Mouse (Mus musculus) thymus, adult 2 months (tissue): Measurements from ENCODE around the gene Abca17. TPM values are rescaled to one million over a fixed set of nuclear protein-coding genes. Genes with fewer than 3 reads are reported as not detected.

Source experiments
- DNase-seq: peaks from one replicate; pipeline ENCODE4 v3.0.0; 2021
- H3K27ac ChIP-seq: fragments of 200-500 bp; 2 replicates; pipeline ENCODE4 v1.5.1; 2012; ENCODE audit warnings: low read length, control low read depth; ENCODE audit not compliant: control insufficient read depth, insufficient read depth
- H3K27me3 ChIP-seq: fragments of 200-500 bp; 2 replicates; pipeline ENCODE4 v1.6.1; 2012; ENCODE audit warnings: mild to moderate bottlenecking, low read length, moderate library complexity, mixed read lengths; ENCODE audit not compliant: control insufficient read depth, insufficient read depth
- H3K36me3 ChIP-seq: fragments of 200-500 bp; 2 replicates; pipeline ENCODE4 v1.6.1; 2012; ENCODE audit warnings: mild to moderate bottlenecking, low read length, moderate library complexity; ENCODE audit not compliant: control insufficient read depth, insufficient read depth
- H3K4me1 ChIP-seq: fragments of 200-500 bp; replicated peaks from 2 replicates; pipeline ENCODE4 v1.6.1; 2012; ENCODE audit warnings: low read length; ENCODE audit not compliant: control insufficient read depth, insufficient read depth
- H3K4me3 ChIP-seq: fragments of 200-500 bp; 2 replicates; pipeline ENCODE4 v1.5.1; 2012; ENCODE audit warnings: mild to moderate bottlenecking, low read length, control low read depth, moderate library complexity; ENCODE audit not compliant: control insufficient read depth, insufficient read depth
- CTCF ChIP-seq: fragments of 200-500 bp; IDR thresholded peaks from 2 replicates; pipeline ENCODE4 v1.5.1; 2012; ENCODE audit warnings: mild to moderate bottlenecking, control low read depth, low read length, moderate library complexity, borderline replicate concordance; ENCODE audit not compliant: control insufficient read depth, poor library complexity, insufficient read depth; ENCODE audit errors: extremely low read depth
- POLR2A ChIP-seq: fragments of 200-500 bp; IDR thresholded peaks from 2 replicates; pipeline ENCODE4 v1.6.1; 2012; ENCODE audit warnings: mild to moderate bottlenecking, low read length, control low read depth, moderate library complexity; ENCODE audit not compliant: control insufficient read depth, poor library complexity, insufficient read depth; ENCODE audit errors: extremely low read depth
- WGBS: fragments of 180-500 bp; shearing (Covaris S2); methylation state at CpG from one replicate; pipeline ENCODE4 v1.1.7; 2018; 5-methylcytosine and 5-hydroxymethylcytosine counted together
- polyA plus RNA-seq: library from polyadenylated mRNA; depleted of rRNA; stranded (reverse); fragments of >200 nt; gene quantifications from 2 replicates; pipeline ENCODE4 v1.2.3, GENCODE M21; 2012

Gene Abca17
- polyA plus RNA-seq, 1 experiment, result 0.13 TPM

- TF ChIP-seq POLR2A (no peak), CTCF (no peak)
- WGBS, result 98% methylated on average over 7 of the region's 7 CpGs
- H3K4me1 ChIP-seq, result no peaks in the 10 kb centered on the region
- DNase-seq, result no peak
- H3K27me3 ChIP-seq, result no peaks in the 10 kb centered on the region
- H3K4me3 ChIP-seq, result no peak overlapping the region
- H3K27ac ChIP-seq, result no peak overlapping the region
- peaks cover 89% of the 10 kb centered on the region for H3K36me3 ChIP-seq
These were observed 113.9 kb downstream of the Abca17 start for GRCm38 (mm10) chr17:24236921-24237320.

- Histone ChIP-seq H3K36me3 (peaks cover 89% of the 10 kb centered on the region), H3K27ac (no peak overlapping the region), H3K27me3 (no peaks in the 10 kb centered on the region), H3K4me1 (no peaks in the 10 kb centered on the region), H3K4me3 (no peak overlapping the region)
- 100% methylated on average over 1 of the region's 1 CpGs for WGBS
- DNase-seq, result no peak
- TF ChIP-seq POLR2A (no peak), CTCF (no peak)
These were observed 114.4 kb downstream of the Abca17 start for GRCm38 (mm10) chr17:24236479-24236878.

GRCm38 (mm10) chr17:24227941-24228340 lies 122.9 kb downstream of the Abca17 start:
- 97% methylated on average over 7 of the region's 7 CpGs for WGBS
- no peak for DNase-seq
- H3K27ac ChIP-seq, result no peak overlapping the region
- no peaks in the 10 kb centered on the region for H3K4me1 ChIP-seq
- TF ChIP-seq POLR2A (no peak), CTCF (no peak)
- H3K36me3 ChIP-seq, result peaks cover 64% of the 10 kb centered on the region
- no peaks in the 10 kb centered on the region for H3K27me3 ChIP-seq
- no peak overlapping the region for H3K4me3 ChIP-seq

GRCm38 (mm10) chr17:24226721-24227120 lies 124.1 kb downstream of the Abca17 start:
- no peak overlapping the region for H3K27ac ChIP-seq
- peaks cover 54% of the 10 kb centered on the region for H3K36me3 ChIP-seq
- DNase-seq, result no peak
- H3K4me1 ChIP-seq, result no peaks in the 10 kb centered on the region
- no peak overlapping the region for H3K4me3 ChIP-seq
- no peak for TF ChIP-seq CTCF
- TF ChIP-seq POLR2A, result no peak
- H3K27me3 ChIP-seq, result no peaks in the 10 kb centered on the region
- 98% methylated on average over 8 of the region's 8 CpGs for WGBS

GRCm38 (mm10) chr17:24225851-24226250 lies 125.0 kb downstream of the Abca17 start:
- DNase-seq, result no peak
- TF ChIP-seq POLR2A, result no peak
- no peak for TF ChIP-seq CTCF
- H3K27me3 ChIP-seq, result no peaks in the 10 kb centered on the region
- no peak overlapping the region for H3K27ac ChIP-seq
- peaks cover 3% of the 10 kb centered on the region; the same call in 1 of the 2 replicates for H3K4me1 ChIP-seq
- peaks cover 47% of the 10 kb centered on the region for H3K36me3 ChIP-seq
- 97% methylated on average over 5 of the region's 5 CpGs for WGBS
- no peak overlapping the region for H3K4me3 ChIP-seq

- Histone ChIP-seq H3K4me1 (peaks cover 8% of the 10 kb centered on the region), H3K36me3 (peaks cover 39% of the 10 kb centered on the region; the same call in 1 of the 2 replicates)
- 95% methylated on average over 10 of the region's 10 CpGs for WGBS
These were observed 126.1 kb downstream of the Abca17 start for GRCm38 (mm10) chr17:24224741-24225140.

GRCm38 (mm10) chr17:24223513-24223912 lies 127.4 kb downstream of the Abca17 start:
- Histone ChIP-seq H3K36me3 (peaks cover 29% of the 10 kb centered on the region; the same call in 1 of the 2 replicates), H3K4me1 (peaks cover 12% of the 10 kb centered on the region), H3K27ac (no peak overlapping the region), H3K27me3 (no peaks in the 10 kb centered on the region), H3K4me3 (no peak overlapping the region)
- no peak for TF ChIP-seq POLR2A
- no peak for TF ChIP-seq CTCF
- WGBS, result 99% methylated on average over 5 of the region's 5 CpGs
- no peak for DNase-seq

More at GRCm38 (mm10) chr17:24224741-24225140, 126.1 kb downstream of the Abca17 start:
- no peaks in the 10 kb centered on the region for H3K27me3 ChIP-seq
- TF ChIP-seq POLR2A (no peak), CTCF (no peak)
- H3K27ac ChIP-seq, result no peak overlapping the region
- H3K4me3 ChIP-seq, result no peak overlapping the region
- no peak for DNase-seq
